Mouse (Mus musculus) urinary bladder, postnatal 4 days (tissue): Measurements from ENCODE around the gene Tnfrsf14.

Experiments
- DNase-seq, 2 experiments: peaks; one replicate each; pipeline ENCODE4 v3.0.0; 2021 to 2022; ENCODE audit warnings: low spot score in 2 of 2

Gene Tnfrsf14

DNA sequence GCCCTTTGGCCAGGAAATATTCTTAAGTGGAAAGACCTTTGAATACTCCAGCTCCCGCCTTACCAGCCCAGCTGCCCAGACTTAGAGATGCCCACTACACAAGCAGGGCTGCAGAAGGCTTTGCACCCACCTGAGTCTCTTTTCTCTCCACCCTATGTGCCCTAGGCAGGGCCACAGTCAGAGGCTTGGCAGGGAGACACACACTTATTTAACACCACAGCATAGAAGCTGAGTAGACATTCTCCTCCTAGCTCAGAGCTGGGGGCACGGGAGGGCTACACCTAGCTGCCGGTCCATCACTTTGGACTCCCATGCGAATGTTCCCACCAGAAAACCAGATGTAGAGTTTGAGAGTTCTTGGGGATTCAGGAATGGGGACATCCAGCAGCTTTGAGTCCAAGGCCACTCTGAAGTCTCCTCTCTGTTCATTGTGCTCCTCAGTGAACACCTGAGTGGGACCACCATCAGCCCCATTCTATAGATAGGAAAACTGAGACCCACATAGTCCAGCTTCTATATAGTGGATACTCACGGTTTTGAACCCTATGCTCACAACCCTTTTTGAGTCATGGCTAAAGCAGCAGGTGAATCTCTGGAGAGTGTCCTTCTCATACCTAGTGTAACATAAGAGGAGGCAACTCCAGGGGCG, 20.7 kb upstream of the Tnfrsf14 start:
- DNase-seq = no peak

DNA sequence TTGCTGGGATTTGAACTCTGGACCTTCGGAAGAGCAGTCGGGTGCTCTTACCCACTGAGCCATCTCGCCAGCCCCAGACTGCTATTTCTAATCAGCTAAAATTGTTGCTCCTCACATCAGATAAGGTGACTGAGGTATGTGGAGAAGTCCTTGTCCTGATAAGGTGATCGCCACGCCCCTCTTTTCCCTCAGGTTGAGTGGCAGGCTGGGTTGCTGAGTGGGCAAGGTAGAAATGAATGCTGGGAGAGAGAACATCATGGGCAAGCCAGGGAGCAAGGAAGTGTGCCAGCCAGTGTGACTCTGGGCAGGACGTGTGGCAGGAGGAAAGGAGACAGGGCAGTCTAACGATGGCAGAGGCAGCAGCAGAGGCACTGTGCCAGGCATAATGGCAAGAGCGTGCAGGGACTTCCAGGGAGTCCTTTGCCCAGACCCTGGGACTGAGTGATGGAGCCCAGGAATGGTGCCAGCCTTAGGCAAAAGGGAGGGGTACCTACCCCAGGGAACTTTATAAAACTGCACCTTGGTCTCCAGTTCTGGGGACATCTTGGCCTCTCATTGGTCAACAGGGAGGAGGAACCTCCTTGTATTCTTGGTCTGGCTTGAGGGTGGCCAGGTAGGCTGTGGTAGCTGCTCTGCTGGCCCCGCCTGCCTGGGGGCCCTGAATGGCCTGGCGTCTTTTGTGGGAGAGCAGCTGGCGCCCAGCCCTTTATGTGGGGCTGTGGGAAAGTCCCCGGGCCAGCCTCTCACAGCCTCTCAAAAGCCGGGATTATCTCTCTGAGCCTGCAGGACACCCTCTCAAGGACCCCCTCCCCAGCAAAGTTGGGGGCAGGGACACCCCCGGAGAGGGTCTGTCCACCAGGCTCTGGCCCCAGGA, 19.9 kb upstream of the Tnfrsf14 start:
- no peak for DNase-seq

DNA sequence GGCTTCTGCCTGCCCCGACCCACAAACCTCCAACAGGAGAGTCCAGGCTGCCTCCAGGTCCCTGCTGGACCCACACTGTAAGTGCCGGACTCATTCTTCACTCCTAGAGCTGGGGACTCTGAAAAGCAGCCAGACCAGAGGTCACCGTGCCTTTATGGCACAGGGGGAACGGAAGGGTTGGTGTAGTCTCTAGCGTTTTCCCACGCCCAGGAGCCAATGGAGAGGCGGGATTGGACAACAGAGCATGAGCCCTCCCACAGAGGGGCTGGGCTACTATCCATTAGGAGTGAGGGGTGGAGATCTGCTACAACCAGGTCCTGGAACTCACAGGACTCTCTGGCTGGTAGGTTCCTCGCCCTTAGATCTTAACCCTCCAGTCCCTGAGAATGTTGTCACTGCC, 18.0 kb upstream of the Tnfrsf14 start:
- DNase-seq = peak in 1 of 2 experiments; percentile 62

DNA sequence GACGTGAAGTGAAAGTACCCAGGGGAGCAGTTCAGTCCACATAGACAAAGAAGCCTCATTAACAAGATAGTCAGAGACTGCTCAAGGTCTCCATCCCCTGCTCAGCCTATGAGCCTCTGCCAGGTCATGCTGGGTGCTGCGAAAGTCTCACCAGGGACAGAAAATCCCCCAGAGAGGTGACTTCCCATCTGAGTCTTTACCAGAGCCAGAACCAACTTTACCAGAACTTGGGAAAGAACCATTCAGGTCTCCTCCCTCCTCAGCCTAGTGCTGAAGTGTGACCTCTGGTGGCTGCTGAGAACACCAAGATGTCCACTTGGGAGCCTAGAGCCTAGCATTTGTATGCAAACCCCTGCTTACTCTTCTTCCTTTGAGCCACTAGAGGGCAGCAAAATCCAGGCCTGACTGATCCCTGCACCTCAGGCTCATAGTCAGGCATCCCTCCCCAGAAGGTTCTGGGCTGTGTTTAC, 15.8 kb upstream of the Tnfrsf14 start:
- DNase-seq = peak; percentile 61 to 78

DNA sequence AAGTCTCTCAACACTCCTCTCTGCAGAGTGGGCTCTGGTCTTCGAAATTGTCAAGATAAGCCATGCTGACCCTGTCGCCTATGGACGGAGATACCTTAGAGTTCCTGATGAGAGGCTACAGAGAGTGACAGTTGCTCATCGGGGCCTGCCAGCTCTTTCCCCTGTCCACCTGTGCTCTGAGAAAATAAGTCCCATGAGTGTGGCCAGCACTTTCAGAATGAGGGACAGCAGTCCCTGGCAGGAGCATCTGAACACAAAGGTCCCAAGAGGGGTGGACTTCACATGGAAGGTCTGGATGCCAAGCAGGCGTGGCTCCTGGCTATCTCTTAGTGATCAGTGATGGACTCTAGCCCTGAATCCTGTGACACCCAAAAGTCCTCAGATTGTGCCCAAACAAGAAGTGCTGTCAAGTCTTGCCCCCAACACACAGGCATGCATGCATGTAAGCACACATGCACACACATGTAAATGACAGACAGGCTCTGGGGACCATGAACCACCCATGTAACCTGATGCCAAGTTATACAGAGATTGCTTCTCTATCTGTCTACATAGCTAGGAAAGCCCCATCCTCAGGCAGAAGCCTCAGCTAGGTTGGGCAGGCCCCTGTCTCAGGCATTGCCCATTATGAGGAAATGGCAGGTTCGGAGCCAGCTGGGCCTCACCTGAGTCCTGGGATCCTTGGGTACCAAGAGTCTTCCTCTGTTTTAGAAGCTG, 15.1 kb upstream of the Tnfrsf14 start:
- no peak for DNase-seq

DNA sequence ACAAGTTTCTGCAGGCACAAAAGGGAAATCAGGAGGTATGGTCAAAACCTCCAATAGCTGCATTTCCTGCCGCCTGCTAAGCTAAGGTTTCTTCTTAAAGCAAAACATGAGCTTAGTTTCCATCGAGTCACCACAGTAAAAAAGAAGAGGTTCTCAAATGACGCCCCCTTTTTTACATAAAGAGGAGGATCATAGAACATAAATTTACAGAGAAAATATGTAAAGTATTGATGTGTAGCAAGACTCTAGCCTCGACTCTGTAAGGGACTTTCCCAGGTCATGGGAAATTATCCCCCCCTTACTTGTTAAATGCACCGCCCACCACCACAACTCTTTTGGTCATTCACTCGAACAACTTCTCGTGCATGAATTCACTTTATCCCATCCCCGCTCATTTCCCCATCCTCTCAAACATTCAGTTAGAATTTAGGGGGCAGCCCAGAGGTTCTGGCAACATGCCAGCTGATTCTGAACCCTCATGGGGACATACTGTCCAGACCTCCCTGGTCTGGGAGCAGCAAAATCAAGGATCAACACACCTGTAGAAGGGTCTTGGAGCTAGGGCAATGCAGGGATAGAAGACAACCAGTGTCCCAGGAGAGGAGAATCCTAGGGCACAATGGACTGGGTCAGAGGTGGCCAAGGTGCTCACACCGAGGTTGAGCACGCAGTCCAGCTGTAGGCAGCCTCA, 14.4 kb upstream of the Tnfrsf14 start:
- DNase-seq = no peak

DNA sequence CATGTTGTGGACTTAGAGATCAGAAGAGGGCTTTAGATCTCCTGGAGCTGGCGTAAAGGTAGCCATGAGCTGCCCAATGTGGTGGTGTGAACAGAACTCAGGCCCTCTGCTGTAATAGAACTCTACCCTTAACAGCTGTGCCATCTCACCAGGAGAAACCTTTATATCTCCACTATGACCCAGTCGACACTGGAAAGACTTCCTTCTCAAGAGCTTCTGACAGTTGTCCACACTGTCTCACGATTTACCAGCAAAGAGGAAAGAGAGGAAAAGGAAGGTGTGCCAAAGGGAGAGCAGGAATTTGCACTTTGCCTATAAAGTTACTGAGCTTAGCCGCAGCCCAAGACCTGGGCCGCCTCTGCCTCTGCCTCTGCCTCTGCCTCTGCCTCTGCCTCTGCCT, 13.5 kb upstream of the Tnfrsf14 start:
- DNase-seq = no peak

DNA sequence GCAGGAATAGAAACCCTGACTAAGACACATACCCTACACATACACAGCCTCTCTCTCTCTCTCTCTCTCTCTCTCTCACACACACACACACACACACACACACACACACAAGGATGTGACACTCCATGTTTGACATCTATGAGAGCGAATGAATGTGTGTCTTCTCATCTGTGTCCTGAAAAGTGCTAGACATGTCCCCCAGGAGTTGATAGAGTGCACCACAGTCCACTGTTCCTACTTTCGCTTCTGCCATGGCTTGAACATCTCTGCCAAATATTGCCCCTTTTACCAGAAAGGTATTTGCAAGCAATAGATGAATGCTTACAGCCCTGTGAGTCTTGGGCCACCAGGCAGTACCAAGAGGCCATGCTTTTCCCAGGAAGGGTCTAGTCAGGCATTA, 11.8 kb upstream of the Tnfrsf14 start:
- DNase-seq = no peak

DNA sequence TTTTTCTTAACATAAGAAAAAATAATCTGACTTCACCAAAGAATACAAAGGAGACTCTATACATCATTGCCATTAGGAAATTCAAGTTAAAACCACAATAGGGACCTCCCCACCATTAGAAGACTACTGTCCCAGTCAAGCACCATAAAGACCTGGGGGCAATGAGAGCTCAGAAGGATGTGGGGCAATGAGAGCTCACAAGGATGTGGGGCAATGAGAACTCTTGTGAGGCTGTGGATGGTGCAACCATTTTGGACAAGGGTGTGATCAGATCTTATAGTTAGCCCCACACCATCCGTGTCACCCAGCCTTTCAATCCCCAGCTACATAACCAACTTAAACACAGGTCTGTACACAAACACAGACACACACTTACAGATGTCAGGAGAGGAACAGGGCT, 9.4 kb upstream of the Tnfrsf14 start:
- DNase-seq = no peak

DNA sequence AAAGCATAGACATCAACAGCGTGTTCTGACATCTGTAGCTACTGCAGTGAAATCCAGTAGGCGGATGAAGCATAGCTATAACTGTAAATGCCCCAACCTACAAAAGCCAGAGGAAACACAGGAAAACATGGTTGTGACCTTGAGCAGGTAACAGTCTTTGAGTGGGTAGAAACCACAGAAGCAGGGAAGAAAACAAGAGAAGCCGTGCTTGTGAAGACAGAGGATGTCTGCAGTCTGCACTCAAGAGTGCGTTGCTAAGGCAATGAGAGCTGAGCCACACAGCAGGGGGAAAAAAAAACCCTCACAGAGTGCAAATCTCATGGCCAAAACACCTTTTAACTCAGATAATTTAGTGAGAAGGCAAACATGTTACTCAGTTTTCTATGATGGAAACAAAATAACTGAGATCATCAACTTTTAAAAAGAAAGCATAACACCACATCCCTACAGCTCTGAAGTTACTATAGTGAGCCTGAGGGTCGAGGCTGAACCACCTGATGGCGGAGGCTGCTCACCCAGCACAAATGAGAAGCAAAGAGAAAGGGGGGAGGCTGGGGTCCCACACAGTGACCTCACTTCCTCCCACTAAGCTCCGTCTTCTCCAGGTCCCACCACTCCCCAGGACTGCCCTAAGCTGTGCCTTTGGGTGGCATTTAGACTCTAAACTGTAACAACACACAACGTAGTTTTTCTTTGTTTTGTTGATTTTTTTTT, 8.3 kb upstream of the Tnfrsf14 start:
- no peak for DNase-seq

DNA sequence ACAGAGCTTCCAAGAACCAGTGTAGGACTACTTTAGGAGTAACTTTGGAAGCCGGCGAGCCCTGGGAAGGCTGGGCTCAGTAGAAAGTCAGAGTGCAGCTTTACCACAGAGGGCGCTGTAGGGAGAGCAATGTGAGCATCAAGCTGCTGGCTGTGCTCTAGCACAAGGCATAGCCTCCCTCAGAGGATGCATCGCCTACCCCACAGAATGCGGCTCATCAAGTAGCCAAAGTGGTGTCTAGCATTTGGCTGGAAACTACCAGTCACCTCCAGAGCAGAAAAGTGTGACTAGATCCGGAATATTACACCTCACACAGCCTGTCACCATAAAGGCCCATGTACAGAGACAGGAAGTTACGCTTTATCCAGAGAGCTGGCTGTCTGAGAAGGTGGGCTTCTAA, 7.4 kb upstream of the Tnfrsf14 start:
- DNase-seq = no peak

DNA sequence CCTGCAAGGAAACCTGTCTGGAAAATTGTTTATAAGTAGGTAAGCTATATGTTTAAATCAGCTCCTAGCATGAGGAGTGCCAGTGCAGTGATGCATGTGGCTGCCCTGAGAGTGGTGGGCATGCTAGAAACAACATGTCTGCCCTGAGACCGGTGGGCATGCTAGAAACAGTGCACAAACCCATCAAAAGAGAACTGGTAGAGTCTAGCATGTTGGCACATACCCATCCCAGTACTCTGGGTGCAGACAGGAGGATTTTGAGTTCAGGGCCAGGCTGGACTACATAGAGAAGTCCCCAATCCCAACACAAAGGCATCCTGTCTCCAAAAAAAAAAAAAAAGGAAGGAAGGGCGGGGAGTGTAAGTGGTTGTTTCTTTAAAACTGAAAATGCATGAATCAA, 6.4 kb upstream of the Tnfrsf14 start:
- DNase-seq = no peak

DNA sequence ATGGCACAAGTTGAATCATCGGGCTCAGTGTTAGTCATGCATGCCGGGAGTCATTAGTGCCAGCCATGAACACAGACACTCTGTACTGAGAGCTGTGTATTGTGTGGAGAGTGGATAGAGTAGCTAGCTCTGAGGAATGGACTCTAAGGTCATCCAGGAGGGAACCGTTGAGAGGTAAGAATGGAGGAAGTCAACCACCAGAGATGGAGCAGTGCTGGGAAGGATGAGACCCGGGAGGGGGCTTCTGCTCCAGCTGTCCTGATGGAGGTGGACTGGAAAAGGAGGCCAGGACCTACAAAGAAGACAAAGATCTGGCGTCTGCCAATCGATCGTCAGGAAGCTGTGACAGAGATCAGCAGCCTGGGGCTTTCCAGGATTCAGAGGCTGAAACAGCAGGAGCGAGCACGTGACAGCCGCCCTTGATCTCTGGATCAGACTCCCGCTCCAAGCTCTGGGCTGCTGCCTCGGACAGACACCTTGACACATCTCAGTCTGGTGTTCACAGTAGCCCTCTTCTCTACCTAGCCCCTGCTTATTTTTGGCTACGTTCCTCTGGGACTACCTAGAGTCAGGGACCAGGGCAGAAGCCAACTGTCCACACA, 5.0 kb upstream of the Tnfrsf14 start:
- DNase-seq = no peak

DNA sequence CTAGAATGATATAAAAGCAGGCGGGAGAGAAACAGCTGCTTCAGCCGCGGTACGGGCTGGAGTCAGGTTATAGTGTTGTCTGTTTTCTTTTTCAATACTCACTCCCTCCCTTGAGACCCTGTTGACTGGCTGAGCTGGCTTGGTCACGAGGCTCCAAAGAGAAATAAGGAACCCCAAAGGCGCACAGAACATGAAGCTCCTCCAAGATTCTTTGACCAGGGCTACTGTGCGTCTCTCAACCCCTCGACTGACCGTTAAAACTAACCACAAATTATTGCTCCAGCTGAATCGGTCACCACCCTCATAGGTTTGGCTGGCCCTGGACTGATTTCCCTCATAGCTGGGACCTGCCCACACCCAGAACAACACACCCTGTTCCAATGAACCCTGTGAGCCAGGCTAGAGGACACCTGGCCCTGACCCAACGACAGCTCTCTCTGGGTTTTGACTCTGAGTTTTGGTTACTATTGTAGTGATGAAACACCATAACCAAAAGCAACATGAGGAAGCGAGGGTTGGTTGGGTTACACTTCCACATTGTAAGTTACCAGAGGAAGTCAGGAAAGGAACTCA, 811 bp upstream of the Tnfrsf14 start:
- DNase-seq = no peak

DNA sequence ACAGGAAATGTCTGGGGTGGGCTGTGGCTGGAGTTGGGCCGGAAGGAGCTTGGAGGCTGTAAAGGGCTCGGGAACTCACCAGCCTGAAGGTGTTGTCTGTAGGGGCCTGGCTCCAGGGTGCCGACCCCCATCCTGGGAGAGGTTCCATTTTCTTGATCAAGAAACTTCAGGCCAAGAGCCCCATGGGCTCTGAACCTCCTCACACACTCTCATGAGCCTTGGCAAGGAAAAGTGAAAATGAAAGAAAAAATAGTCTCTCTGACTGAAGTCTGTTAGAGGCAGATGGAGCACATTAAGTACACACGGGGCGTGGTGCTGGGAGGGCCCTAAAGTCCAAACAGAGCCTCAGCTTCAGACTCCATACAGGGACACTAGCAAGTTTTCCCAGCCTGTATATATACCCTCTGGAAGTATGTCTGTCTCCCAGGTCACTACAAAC, 445 bp downstream of the Tnfrsf14 start:
- DNase-seq = no peak

DNA sequence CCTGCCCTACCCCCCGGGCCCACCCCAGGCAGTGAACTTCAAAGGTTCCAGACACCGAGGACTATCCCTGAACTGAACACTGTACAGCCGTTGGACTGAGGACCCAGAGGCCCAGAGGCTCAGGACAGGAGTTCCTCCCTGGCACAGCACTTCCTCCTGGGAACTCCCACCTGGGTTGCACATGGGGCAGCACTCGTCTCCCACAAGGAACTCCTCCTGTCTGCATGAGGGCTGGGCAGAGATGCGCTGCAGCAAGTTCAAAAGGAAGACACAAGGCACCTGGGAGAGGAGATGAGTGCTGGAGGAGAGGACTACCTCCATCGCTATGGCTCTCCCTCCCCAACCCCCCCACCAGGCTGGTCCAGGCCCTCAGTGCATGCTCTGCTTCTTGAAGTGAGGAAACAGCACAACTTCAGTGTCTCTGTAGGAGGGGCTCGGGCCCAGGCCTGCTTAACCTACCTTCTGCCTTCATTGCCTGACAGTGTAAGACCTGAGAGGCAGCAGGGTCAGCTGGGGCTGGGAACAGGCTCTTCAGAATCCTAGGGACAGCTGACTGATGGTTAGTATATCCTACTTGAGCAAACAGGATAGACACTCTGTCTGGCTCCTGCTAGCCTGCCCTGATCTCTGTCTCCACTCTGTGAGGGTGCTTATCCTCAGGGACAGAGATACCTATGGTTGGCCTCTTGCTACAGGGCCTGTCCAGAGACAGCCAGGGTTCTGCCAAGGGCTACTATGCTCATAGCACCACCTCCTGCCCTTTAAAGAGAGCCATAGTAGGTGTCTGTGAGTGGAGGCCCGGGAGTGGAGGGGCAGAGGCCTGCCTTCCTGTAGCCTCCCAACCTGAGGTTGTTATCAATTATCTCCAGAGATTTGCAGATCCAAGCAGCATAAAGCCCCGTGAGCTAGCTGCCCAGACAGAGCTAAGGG, 1.1 kb downstream of the Tnfrsf14 start:
- no peak for DNase-seq

DNA sequence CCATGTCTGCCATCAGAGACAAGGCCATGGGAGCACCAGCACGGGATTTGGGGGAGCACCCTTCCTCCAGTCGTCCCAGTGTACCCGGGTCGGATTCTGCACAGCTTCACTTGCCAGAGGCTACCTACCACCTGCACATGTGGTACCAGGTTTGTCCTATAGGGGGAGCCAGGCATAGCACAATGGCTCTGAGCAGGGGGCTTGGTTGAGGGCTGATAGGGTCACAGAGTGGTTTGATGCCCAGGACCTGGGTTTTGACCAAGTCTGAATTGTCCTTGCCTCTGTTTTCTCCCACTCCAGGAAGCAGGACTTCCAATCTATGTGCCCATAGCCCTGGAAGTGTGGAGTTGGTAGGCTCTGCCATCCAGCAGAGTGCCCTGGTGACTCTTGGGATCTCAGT, 3.0 kb downstream of the Tnfrsf14 start:
- no peak for DNase-seq

DNA sequence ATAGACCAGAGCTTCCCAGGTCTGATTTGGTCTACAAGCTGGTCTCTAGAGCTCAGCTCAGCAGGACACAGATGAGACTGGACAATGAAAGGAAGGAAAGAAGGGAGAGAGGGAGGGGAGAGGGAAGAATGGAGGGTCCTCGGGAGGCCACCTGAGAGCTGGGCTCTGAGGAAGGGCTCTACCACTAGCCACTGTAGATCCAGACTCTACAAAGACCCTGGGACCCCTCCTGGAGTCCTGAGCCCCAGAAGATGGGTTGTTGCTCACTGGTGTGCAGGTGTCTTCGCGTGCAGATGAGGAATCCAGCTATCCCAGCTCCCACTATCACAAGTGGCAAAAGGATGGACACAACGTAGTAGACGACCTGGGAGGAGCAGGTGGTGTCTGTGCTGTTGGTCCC, 5.4 kb downstream of the Tnfrsf14 start:
- DNase-seq = no peak

DNA sequence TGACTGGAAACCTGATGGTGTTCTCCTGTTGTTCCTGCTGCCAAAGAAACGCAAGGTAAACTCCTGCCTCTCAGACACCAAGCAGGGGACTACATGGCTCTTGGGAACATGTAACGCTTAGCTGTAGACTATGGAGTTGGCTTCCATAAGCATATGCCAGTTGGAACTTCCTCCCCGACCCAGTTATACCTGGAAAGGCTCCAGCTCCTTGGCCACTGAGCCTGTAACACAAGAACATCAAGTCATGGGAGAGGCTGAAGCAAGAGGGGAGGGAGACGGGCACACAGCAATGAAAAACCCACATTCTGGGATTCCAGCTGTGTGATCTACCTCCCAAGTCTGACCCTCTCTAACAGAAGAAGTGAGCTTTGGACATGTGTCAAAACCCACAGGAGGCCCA, 6.1 kb downstream of the Tnfrsf14 start:
- no peak for DNase-seq
